Mouse (Mus musculus): Measurements from ENCODE around the gene Gdf5. TPM values are rescaled to one million over a fixed set of nuclear protein-coding genes. Genes with fewer than 3 reads are reported as not detected.

Gene Gdf5
- polyA plus RNA-seq (2016; fragmentation: Nextera tagmentation; extraction: Ambion mirVana), result 0.27 and 0.88 TPM in 2 replicates

DNA sequence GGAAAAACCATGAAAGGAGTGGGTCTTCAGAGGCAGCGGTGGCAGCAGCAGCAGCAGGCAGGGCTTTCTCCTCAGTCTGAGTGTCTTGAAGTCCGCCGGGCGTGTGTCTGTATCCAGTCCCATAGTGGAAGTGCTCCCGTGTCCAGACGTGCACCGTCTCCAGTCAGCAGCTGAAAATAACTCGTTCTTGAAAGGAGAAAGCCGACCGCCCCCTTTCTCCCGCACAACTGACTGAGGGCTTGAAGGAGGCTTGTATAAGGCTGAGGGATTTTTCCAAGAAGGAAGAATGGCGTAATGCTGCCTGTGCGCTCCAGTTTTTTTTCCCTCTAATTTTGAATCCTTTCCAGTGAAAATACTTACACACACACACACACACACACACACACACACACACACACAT lies at the start of gene Gdf5:
Gene Gdf5 (minus strand): TSS at position 244 of the 400 bp plus-strand sequence.
- DNase-seq (ENCODE audit: extremely low spot score, low spot score), result no peak
- H3K27ac ChIP-seq, result peak within 1 kb of the TSS; percentile 73
- H3K4me1 ChIP-seq, result peaks cover 58% of the 10 kb centered on the region
- 52% methylated on average over 13 of the region's 13 CpGs for WGBS
- H3K4me3 ChIP-seq, result peak within 1 kb of the TSS; percentile 15; the same call in 1 of the 2 replicates
- H3K27me3 ChIP-seq (ENCODE audit: poor library complexity, severe bottlenecking), result peaks cover 15% of the 10 kb centered on the region
- H3K9me3 ChIP-seq, result no peaks in the 10 kb centered on the region
- H3K36me3 ChIP-seq (replicated peaks), result no peaks in the 10 kb centered on the region

DNA sequence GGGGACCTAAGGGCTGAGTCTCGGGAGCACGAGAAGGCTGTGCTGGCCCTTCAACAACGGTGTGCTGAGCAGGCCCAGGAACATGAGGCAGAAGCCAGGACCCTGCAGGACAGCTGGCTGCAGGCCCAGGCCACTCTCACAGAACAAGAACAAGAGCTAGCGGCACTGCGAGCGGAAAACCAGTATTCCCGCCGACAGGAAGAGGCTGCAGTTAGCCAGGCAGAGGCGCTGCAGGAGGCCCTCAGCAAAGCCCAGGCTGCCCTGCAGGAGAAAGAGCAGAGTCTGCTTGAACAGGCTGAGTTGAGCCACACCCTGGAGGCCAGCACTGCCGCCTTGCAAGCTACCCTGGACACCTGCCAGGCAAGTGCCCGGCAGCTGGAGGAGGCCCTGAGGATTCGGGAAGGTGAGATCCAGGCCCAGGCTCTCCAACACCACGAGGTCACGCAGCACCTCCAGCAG lies 46.7 kb upstream of the Gdf5 start:
- DNase-seq (ENCODE audit: extremely low spot score, low spot score), result no peak
- Histone ChIP-seq H3K27ac (no peak overlapping the region), H3K27me3 (ENCODE audit: poor library complexity, severe bottlenecking) (no peaks in the 10 kb centered on the region), H3K4me3 (no peak overlapping the region), H3K36me3 (replicated peaks) (peaks cover 100% of the 10 kb centered on the region), H3K4me1 (no peaks in the 10 kb centered on the region), H3K9me3 (no peaks in the 10 kb centered on the region)
- 91% methylated on average over 14 of the region's 14 CpGs for WGBS

DNA sequence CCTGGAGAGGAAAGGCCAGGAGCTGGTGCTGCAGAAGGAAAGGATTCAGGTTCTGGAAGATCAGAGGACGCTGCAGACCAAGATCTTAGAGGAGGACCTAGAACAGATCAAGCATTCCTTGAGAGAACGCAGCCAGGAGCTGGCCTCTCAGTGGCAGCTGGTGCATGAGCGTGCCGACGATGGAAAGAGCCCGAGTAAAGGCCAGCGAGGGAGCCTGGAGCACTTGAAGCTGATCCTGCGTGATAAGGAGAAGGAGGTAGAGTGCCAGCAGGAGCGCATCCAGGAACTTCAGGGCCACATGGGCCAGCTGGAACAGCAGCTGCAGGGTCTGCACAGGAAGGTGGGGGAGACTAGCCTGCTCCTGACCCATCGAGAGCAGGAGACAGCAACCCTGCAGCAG lies 46.0 kb upstream of the Gdf5 start:
- Histone ChIP-seq H3K9me3 (no peaks in the 10 kb centered on the region), H3K36me3 (replicated peaks) (peaks cover 100% of the 10 kb centered on the region), H3K4me1 (no peaks in the 10 kb centered on the region), H3K27ac (no peak overlapping the region), H3K4me3 (no peak overlapping the region), H3K27me3 (ENCODE audit: poor library complexity, severe bottlenecking) (no peaks in the 10 kb centered on the region)
- 93% methylated on average over 10 of the region's 10 CpGs for WGBS
- DNase-seq (ENCODE audit: extremely low spot score, low spot score), result no peak

DNA sequence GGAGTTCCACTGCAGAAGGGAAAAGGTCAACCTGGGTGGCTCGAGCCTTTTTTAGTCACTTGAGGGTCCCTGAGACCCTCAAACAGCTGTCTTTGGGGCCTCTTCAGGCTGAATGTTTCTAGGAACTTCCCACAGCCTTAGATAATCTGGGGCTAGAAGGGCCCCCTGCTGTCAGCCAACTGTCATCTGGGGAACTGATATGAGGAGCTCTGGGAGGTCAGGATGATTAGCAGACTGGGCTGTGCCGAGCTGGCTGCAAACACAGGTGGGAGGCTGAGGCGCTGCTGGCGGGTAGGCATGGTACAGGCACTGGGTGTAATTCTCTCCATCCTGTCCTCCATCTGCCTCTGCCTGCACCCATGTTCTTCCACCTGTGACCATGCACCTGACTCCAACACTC lies 43.9 kb upstream of the Gdf5 start:
- H3K36me3 ChIP-seq (replicated peaks), result peaks cover 100% of the 10 kb centered on the region
- peak overlapping the region; percentile 44; the same call in 1 of the 2 replicates for H3K27ac ChIP-seq
- no peaks in the 10 kb centered on the region for H3K4me1 ChIP-seq
- H3K9me3 ChIP-seq, result no peaks in the 10 kb centered on the region
- 78% methylated on average over 4 of the region's 4 CpGs for WGBS
- 0 out of 2 replicates have a peak overlapping the region, but pooled peaks have one; percentile 7 for H3K4me3 ChIP-seq
- H3K27me3 ChIP-seq (ENCODE audit: poor library complexity, severe bottlenecking), result no peaks in the 10 kb centered on the region
- no peak for DNase-seq (ENCODE audit: extremely low spot score, low spot score)

DNA sequence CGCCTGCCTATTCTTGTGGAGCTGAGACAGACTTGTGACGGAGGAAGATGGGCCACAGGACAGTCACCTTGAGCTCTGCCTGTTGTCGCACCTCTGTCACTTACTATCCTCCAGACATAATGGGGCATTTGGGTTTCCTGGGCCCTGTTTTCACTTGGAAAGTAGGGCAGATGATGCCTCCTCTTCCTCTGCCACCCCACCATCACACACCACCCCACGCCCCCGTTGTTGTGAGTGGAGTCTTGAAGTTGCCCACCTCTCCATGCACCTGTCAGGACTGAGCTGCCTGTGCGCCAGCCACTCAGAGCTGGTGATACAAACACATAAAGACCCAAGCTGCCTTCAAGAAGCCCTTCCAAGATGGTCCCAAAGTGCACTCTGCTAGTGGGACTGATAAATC lies 42.0 kb upstream of the Gdf5 start:
- WGBS, result 96% methylated on average over 6 of the region's 6 CpGs
- no peak for DNase-seq (ENCODE audit: extremely low spot score, low spot score)
- Histone ChIP-seq H3K4me3 (no peak overlapping the region), H3K27me3 (ENCODE audit: poor library complexity, severe bottlenecking) (no peaks in the 10 kb centered on the region), H3K36me3 (replicated peaks) (peaks cover 100% of the 10 kb centered on the region), H3K27ac (no peak overlapping the region), H3K9me3 (no peaks in the 10 kb centered on the region), H3K4me1 (no peaks in the 10 kb centered on the region)

DNA sequence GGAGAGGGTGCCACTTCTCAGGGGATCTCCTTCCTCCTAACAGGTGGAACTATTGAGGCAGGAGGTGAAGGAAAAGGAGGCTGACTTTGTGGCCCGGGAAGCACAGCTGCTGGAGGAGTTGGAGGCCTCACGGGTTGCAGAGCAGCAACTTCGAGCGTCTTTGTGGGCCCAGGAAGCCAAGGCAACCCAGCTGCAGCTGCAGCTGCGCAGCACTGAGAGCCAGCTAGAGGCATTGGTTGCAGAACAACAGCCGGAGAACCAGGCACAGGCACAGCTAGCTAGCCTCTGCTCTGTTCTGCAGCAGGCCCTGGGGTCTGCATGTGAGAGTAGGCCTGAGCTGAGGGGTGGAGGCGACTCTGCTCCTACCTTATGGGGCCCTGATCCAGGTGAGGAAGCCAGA lies 40.6 kb upstream of the Gdf5 start:
- Histone ChIP-seq H3K9me3 (no peaks in the 10 kb centered on the region), H3K36me3 (replicated peaks) (peaks cover 100% of the 10 kb centered on the region), H3K4me3 (no peak overlapping the region), H3K27ac (no peak overlapping the region), H3K27me3 (ENCODE audit: poor library complexity, severe bottlenecking) (no peaks in the 10 kb centered on the region), H3K4me1 (no peaks in the 10 kb centered on the region)
- WGBS, result 95% methylated on average over 7 of the region's 7 CpGs
- no peak for DNase-seq (ENCODE audit: extremely low spot score, low spot score)

DNA sequence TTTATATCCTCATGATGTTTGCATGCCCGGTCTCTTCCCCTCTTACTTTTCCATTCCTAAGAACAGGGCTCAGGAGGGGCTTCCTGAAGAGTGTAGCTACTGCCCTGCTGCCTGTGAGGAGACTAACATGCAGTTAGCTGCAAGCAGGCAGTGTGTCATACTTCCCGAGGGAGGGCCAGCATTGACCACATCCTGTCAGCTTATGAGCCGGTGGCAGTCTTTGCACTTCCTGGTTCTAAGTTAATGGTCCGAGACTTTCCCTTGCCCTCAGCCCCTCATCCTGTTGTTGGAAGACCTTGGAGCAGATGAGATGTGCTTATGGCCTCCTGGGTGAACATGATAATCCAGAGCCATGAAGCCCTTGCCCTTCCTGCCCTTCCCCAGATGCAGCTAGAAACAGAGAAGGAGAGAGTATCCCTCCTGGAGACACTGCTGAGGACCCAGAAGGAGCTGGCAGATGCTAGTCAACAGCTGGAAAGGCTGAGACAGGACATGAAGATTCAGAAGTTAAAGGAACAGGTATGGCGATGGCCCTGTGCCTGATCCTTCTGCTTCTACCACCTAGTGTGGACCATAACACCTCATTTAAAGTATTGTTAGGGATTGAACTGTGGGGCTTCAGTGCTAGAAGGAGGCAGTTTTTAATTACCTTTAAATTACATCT lies 34.3 kb upstream of the Gdf5 start:
- Histone ChIP-seq H3K9me3 (no peaks in the 10 kb centered on the region), H3K27ac (no peak overlapping the region), H3K4me1 (no peaks in the 10 kb centered on the region), H3K4me3 (no peak overlapping the region), H3K36me3 (replicated peaks) (peaks cover 100% of the 10 kb centered on the region), H3K27me3 (ENCODE audit: poor library complexity, severe bottlenecking) (no peaks in the 10 kb centered on the region)
- DNase-seq (ENCODE audit: extremely low spot score, low spot score), result no peak
- 87% methylated on average over 5 of the region's 5 CpGs for WGBS

DNA sequence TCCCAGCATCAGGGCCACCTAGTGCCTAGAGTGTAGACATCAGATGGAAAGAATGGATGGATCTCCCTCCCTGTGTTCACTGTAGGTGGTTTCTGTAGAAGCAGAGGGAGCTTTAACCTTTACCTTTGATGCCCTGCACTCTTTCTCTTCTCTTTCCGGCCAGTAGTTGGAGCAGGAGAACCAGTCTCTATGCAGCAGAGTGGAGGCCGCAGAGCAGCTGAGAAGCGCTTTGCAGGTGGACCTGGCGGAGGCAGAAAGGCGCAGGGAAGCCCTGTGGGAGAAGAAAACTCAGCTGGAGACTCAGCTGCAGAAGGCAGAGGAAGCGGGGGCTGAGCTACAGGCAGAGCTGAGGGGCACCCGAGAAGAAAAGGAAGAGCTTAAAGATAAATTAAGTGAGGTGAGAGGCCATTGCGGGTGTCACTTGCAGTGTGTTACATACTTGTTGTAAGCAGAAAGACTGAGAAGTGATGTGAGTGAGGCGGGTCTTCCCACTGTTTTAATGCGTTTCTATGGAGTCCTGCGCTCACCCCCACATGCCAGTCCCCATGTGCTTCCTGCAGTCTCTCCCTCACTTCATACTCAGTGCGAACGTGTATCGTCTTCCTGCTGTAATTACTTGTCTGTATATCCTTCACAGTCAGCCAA lies 29.0 kb upstream of the Gdf5 start:
- H3K36me3 ChIP-seq (replicated peaks), result peaks cover 96% of the 10 kb centered on the region
- no peaks in the 10 kb centered on the region for H3K9me3 ChIP-seq
- H3K27ac ChIP-seq, result no peak overlapping the region
- H3K27me3 ChIP-seq (ENCODE audit: poor library complexity, severe bottlenecking), result no peaks in the 10 kb centered on the region
- no peaks in the 10 kb centered on the region for H3K4me1 ChIP-seq
- no peak overlapping the region for H3K4me3 ChIP-seq
- 85% methylated on average over 14 of the region's 14 CpGs for WGBS
- DNase-seq (ENCODE audit: extremely low spot score, low spot score), result no peak

DNA sequence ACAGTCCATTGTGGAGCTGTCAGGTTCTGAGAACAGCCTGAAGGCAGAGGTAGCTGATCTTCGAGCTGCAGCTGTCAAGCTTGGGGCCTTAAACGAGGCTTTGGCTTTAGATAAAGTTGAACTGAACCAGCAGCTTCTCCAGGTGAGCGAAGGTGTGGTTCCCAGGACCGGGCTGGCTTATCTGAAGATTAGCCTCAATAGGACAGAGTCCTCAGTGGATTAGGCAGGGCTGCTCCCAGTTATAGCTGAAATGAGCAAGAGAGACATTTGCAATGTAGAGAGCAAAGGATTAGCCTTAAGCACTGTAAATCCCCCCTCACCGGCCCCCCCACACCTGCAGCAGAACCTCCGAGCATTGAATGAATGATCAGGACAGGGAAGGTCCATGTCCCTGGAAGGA lies 28.2 kb upstream of the Gdf5 start:
- no peaks in the 10 kb centered on the region for H3K9me3 ChIP-seq
- no peaks in the 10 kb centered on the region for H3K27me3 ChIP-seq (ENCODE audit: poor library complexity, severe bottlenecking)
- H3K27ac ChIP-seq, result no peak overlapping the region
- 88% methylated on average over 6 of the region's 6 CpGs for WGBS
- no peak overlapping the region for H3K4me3 ChIP-seq
- H3K36me3 ChIP-seq (replicated peaks), result peaks cover 96% of the 10 kb centered on the region
- DNase-seq (ENCODE audit: extremely low spot score, low spot score), result no peak
- no peaks in the 10 kb centered on the region for H3K4me1 ChIP-seq

DNA sequence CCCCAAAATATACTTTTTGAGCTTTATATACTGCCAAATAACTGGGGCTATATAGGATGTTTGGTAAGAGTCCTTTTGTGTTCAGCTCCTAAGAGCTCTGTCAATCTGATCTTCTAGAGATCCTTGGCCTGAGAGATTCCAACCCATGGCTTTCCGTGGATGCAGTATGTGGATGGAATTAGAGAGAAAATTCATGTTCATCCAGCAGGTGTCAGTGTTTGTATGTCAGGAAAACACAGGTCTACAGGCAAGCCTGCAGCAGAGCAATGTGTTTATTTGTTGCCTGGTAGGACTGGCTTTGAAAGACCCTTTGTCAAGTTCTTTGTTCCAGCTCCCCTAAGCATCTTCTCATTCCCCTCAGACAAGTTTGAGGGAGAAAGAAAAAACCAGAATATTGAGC lies 17.8 kb upstream of the Gdf5 start:
- no peak for DNase-seq (ENCODE audit: extremely low spot score, low spot score)
- Histone ChIP-seq H3K9me3 (no peaks in the 10 kb centered on the region), H3K27ac (no peak overlapping the region), H3K4me3 (no peak overlapping the region), H3K27me3 (ENCODE audit: poor library complexity, severe bottlenecking) (no peaks in the 10 kb centered on the region), H3K4me1 (0 out of 2 replicates have a peak, but pooled peaks cover 3% of the 10 kb centered on the region), H3K36me3 (replicated peaks) (peaks cover 91% of the 10 kb centered on the region)
- 57% methylated on average over 1 of the region's 1 CpGs for WGBS

DNA sequence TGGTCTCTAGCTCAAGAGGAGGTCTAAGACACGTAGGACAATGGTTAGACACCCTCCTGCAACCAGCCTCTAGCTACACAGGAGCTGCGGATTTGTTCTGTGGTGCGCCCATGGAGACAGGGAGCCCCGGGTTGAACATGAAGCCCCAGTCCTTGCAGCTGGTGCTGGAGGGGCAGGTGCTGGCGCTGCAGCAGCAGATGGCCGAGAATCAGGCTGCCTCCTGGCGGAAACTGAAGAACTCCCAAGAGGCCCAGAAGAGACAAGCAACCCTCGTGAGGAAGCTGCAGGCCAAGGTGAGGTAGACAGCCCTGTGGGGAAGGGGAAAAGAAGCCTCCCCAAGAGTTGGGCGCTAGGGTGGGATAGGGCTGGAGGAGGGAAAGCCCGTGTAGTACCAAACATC lies 16.7 kb upstream of the Gdf5 start:
- H3K27me3 ChIP-seq (ENCODE audit: poor library complexity, severe bottlenecking), result no peaks in the 10 kb centered on the region
- no peaks in the 10 kb centered on the region for H3K9me3 ChIP-seq
- no peak for DNase-seq (ENCODE audit: extremely low spot score, low spot score)
- WGBS, result 85% methylated on average over 10 of the region's 10 CpGs
- peaks cover 80% of the 10 kb centered on the region for H3K36me3 ChIP-seq (replicated peaks)
- H3K4me3 ChIP-seq, result no peak overlapping the region
- no peak overlapping the region for H3K27ac ChIP-seq
- peaks cover 12% of the 10 kb centered on the region for H3K4me1 ChIP-seq

DNA sequence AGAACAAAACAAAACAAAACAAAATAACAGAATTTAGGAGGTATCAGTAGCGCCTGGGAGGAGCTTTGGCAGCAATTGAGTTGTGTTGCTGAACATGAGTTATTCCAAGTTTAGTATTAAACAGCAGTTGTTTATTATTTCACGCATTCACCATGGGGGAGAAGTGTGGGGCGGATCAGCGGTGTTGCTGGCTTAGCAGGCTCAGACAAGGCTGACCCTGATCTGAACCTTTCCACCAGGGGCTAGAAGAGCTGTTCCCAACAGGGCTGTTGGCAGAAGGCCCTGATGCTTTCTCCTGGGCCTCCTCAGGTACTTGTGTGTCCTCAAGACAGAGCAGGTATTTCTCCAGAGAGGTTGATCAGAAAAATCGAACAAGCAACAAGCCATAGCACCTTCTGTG lies 14.8 kb upstream of the Gdf5 start:
- 93% methylated on average over 5 of the region's 5 CpGs for WGBS
- no peak overlapping the region for H3K27ac ChIP-seq
- peaks cover 61% of the 10 kb centered on the region for H3K36me3 ChIP-seq (replicated peaks)
- H3K4me1 ChIP-seq, result peaks cover 13% of the 10 kb centered on the region
- DNase-seq (ENCODE audit: extremely low spot score, low spot score), result no peak
- H3K4me3 ChIP-seq, result no peak overlapping the region
- H3K9me3 ChIP-seq, result no peaks in the 10 kb centered on the region
- H3K27me3 ChIP-seq (ENCODE audit: poor library complexity, severe bottlenecking), result no peaks in the 10 kb centered on the region

Data from forebrain, embryonic 10.5 days (tissue).